Mouse (Mus musculus): ENCODE results near the gene Rai1.

The Rai1 gene

DNA sequence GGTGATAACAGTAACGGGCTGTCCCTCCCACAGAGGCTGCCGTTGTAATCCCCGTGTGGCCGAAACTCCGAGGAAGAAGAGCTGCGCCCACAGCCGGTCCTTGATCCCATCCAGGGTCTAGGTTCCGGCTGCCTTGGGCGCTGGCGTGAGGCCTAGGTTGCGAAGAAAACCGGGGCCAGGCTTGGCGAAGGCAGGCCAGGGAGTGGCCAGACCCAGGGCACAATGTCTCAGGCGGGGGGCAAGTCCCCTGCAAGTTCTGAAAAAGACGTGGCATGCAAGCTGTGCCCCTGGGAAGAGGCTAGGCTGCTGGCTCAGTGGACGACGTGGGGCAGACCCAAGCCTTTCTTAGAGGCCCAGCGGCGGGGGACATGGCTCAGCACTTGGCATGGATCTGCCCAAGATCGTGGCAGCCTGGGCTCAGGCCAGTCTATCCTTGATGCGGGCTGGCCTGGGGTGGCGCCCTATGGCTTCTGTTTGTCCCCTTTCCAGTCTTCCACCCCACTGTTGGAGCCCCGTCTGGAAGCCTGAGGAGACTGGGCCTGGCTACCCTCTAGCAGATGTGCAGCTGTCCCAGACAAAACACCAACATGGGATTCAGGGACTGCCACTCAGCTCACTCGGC is 93.3 kb downstream of the Rai1 start:
- no peak for DNase-seq

DNA sequence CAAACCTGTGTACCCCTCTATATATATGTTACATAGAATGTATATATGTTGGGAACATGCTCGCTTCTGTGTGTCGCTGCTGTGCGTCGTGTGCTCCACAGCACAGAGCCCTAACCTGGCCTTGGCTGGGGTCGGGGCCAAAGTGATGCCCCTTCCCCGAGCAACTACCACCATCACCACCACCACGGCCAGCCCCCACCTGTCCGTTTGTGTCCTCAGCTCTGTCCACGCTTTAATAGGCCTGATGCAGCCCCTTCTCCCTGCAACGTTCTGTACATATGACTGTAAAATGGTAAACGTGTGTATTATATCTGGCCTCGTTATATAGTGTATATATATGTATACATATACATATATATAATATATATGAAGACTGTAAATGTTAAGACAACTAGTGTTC is 93.8 kb downstream of the Rai1 start:
- DNase-seq: no peak

DNA sequence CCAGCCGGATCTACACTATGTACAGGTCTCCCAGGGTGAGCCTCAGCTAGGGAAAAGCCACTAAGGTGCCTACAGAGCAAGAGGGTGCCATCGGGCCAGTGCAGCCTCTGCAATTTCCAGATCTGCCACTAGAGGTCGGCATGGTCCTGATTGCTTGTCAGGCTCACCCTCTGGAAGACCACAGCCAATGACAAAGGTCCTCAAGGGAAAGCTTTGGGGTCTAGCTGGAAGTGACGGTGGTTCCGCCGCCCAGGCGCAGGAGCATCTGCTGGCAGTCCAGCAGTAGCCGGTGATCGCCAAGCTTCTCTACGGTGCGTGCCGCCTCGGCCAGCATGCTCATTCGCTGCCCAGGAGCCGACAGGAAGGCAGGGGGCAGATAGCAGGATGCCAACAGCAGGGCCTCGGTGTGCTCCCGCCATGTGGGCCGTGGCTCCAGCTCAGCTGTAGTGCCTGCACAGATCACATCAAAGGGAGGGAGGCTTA is 94.9 kb downstream of the Rai1 start:
- DNase-seq: peak; percentile 90

DNA sequence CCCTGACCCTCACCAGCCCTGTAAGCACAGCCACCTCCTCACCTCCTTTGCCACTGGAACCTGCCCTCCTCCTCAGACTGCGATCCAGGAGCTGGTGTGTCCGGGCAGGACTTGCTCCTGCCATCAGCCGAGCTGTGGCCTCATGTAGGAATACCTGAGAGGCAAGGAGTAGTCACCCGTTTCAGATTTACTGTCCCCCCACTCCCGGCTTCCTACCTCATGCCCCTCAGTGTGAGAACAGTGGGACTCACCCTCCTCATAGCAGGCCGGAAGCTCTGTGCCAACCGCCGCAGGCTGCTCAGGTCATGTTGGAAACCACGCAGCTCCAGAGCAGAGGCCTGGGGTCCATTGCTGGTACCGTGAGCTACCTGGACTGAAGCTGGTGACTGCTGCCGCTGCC is 95.6 kb downstream of the Rai1 start:
- DNase-seq: no peak

DNA sequence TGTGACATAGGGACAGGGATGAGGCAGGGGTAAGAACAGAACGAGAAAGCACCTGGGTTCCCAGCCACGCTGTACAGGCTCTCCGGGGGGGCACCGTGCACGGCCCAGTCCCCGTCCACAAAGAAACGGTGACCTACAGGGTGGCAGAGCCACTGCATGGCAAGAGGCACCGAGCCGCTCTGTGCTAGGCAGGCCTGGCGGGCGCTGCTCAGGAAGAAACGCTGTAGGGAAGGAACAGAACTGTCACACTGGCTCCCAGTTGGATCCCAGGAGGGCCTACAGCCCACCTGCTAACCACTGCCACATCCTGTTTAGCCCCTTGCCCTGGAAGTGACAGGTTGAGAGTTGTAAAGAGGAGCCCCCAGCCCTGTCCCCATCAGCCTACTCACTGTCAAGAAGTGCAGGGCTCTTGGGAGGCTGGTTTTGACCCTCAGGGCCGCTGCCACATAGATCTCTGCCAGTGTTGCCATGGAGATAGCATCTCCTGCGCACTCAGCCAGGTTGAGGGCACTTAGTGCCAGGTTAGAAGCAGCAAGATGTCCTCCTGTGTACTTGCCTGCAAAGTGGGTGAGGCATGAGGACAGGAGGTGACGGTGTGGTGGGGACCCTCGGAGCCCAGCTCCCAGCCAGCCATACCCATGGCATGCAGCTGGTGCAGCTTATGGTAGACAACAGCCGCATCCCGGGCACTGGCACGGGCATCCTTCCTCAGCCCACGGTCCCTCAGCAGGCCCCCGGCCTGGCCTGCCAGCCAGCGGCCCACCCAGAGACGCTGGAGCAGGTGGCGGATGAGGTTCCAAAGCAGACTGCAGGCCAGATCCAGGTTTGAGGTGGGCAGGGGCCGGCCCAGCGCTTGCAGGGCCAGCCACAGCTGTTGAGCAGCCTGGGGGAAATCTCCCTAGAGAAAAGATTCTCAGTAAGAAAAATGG is 98.2 kb downstream of the Rai1 start:
- no peak for DNase-seq

DNA sequence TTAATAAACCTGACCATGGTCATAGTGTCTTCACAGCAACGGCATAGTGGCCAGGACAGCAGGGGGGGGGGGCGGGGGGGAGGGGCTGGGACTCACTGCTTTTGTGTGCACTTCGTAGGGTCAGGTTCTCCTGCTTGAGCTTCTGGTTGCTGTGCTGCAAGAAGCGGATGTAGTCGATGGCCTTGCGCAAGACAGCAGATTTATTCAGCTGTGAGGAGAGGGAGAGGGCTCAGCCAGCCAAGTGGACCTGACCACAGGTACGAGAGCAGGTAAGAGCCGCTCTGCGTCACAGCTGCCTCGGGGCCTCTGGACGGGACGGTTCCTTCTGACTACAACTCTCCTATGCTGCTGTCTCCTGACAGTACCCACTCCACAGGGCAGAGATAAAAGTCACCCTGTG is 100.2 kb downstream of the Rai1 start:
- no peak for DNase-seq

DNA sequence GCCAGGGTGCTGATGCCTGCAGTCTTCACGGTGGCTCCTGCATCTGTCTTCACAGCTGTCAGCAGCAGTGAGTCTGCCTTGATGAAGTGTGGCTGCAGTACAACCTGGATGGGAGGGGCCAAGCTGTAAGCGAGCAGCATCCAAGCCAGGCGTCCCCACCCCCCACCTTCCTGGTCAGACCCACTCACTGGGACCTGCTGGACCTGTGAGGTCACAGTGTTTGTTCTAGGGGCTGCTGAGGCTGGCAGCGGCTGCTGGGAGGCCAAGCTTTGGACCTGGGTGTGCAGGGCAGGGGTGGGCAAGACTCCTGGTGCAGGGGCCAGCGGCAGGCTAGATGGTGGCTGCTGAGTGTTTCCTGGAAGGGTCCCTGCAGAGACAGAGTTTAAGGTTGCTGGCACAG is 101.4 kb downstream of the Rai1 start:
- DNase-seq: no peak

DNA sequence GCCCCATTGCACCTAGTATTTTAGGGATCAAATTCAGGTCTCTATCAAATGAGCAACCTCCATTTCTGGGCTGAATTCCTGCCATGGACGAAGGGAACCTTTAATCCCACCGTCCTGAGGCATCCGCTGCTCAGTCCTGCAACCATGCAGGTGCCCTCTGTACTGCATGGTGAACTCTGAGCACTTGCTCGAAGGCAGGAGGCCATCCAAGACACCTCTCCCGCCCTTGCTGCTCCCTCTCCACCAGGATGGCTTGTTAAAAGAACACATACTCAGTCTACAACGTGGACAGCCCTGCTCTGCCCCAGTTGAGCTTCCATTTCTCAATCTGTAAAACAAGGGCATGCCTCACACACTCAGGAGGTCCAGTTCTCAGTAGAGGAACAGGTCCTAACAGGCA is 103.4 kb downstream of the Rai1 start:
- DNase-seq: no peak

DNA sequence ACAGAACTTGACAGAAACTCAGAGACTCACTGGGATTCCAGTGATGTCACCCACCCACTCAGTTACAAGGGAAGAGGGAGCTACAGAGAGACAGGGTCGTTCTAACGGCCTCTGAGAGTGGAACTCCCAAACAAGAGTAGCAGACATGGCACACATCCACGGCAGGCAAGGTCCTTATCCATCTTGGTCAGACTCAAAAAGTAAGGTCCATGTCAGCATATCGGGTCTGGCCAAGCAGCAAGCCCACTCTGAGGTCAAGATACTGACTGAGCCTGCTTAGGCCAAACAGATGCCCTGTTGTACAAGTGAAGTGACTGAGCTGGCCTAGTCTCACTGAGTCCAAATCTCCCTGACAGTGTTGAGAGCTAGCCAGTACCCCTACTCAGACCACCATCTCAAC is 103.9 kb downstream of the Rai1 start:
- DNase-seq: no peak

DNA sequence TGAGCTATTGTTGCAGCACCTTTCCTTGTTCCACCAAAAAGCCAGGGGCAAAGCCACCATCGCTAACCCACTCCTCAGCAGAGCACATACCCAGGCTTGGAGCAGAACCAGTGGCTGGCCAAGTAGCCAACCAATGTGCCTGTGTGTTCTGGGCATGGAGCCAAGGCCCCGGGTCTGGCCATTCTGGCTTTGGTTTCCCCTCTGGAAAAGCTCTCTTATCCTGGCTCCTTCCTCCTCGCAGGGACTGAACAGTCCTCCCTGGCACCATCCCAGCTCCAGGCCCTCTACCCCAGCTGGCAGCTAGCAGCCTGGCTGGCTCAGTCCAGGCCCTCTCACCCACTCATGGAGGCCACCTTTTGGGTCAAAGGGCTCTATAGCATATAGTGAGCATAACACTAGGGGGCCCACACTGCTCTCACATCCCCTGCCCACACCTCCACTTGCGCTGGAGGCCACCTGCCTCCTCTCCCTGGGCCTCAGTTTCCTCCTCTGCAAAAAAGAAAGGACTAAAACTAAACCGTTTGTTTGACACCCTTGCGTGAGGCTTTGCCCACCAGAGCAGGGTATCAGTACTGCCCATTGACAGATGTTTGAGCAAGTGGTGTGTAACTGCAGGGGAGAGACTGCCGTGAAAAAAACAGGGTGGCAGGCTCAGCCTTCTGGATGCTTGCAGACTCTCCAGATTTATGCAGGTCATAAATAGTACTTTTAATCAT is 104.6 kb downstream of the Rai1 start:
- DNase-seq: peak; percentile 46

DNA sequence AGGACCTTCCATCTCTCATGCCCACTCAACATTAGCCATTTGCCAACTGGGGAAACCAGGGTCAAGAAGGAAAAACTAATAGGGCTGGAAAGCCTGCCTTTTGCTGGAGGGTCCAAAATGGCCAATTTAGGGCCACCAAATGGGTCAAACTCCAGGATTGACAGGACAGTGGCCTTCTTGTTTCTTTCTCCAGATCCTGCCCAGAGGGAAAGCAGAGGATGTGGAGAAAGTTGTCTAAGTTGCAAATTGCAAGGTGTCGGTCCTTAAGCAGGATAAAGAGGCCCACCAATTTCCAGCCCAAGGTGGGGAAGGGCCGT is 105.1 kb downstream of the Rai1 start:
- DNase-seq: no peak

DNA sequence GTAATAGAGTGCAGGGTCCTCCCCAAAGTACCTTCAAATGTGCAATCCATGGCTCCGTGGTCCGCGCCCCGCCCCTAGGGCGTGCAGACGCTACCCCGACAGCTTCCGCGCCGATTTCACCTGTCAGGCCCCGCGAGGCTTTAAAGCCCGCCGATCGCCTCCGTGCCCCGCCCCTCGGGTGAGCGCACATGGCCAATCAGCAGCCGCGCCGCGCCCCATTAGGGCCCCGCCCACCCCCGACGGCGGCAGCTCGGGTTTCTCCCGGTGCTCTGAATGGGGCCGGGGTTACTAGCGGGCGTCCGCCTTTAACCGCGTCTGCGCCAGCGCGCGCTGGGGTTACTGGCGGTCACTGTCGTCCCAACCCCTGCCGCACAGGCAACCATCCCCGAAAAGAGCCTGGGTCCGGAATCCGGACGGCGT is 105.5 kb downstream of the Rai1 start:
- DNase-seq: peak; percentile 99

DNA sequence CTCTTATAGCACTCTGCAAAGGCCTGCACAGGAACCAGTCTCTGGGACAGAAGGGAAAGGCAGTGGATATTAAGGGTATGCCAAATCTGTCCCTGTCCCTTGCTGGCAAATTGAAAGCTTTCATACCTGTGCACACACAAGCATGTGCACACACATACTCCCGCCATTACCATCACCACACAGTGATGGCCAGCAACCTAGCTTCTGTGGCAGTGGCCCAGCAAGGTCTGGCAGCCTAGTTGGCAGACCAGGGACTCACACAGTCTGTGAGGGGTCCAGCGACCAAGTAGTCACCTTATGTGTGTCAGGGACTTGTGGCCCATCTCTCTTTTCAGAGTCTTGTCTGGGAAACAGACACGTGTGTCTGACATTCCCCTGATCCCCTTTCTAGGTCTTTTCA is 106.3 kb downstream of the Rai1 start:
- no peak for DNase-seq

DNA sequence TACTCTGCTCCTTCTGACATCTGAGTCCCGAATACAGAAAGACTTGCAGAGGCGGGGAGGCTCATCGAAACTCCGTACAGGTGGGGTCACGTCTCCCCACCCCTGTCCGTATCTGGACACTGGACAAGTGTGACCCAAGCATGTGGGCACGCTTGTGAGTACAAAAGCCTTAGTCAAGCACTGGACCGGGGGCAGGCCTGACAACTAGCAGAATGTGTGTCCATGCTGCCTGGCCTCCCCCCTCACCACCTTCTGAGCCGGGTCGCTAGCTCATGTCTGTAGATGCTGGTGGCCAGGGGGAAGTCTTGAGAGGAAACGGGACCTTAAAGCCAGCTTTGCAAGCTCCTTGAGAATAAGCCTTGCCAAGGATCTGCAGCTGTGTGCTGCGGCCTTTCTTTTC is 106.9 kb downstream of the Rai1 start:
- DNase-seq: no peak

DNA sequence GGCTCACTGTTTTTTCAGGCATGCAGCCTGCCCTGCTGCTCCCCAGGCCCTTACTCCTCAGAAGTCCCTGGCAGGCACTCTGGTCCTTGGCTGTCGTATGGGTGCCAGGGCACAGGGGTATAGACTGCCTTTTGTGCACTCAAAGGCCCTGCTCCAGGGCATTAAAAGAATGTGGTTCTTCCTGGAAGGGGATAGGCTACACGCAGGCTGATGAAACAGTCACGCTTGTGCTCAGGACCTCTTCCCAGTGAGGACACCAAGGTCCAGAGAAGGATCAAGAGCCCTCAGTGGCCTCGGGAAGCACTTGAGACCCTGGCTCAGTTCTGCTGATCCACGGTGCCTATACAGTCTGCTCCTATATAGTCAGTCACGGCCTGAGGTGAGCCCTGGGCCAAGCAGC is 108.5 kb downstream of the Rai1 start:
- no peak for DNase-seq

DNA sequence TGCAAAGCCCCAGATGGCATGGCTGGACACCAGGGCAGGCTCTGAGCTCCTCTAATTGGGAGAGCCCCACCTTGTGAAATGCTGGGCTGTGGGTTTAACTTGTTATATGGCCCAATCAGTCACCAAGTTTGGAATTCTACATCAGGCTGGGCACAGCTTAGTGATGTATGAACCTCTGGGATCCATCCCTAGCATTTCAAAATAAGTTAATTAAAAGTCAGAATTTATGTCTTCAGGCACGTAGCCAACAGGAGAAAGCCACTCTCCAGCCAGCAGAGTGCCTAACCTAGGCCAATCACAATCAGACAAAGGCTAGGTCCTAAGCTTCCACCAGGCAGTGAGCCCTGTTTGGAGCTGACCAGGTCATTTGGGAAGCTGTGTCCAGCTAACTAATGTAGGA is 111.9 kb downstream of the Rai1 start:
- DNase-seq: no peak

DNA sequence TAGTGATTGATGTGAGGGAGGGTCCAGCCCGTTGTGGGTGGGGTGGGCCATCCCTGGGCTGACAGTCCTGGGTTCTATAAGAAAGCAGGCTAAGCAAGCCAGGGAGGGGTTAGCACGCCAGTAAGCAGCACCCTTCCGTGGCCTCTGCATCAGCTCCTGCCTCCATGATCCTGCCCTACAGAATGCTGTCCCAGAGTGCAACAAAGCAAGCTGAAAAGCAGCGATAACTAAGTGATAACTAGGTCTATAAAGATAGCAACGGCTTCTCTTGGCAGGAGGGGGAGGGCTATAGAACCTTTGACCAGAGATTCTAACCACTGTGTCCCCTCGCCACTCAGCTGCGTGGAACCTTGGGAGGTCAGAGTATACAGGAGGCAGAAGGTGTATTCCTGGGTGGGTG is 112.7 kb downstream of the Rai1 start:
- peak; percentile 63 for DNase-seq

DNA sequence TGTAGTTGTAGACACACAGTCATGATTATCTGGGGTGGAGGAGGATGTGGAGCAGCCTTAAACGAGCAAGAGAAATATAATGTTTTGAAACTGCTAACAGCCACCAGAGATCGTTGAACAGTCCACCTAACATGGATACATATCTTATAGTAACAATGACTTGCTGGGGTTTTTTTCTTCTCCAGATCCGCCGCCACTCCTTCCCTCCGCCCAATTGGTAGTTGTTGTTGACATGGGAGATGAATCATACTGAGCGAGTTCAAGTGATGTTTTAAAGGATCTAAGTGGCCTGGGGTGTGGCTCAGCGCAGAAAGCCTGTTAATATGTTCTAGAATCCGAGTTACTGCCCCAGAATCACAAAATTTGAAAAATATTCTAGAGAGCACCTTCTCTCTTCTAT is 114.8 kb downstream of the Rai1 start:
- DNase-seq: peak; percentile 50

DNA sequence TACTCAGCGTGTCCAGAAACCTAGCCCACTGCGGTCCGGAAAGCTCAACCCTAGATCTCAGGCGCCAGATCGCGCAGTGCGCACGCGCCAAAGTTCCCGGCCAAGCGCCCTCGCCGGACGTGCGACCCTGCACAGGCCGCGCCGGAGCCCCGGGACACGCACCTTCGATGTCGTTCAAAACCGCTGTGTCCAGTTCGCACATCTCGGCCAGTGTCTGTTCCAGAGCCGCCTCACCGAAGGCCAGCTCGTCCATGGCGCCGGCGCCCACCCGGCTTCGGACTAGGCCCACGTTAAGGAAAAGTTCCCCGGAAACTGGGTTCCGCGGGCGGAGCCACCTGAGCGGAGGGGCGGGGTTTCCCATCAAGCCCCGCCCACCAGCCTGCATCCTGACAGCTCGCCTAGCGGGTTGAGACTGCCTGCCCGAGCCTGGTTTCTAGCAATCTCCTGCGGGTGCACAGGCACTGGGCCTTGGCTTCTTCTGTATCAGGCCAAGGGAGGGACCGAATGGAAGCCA is 115.5 kb downstream of the Rai1 start:
- peak; percentile 96 for DNase-seq

DNA sequence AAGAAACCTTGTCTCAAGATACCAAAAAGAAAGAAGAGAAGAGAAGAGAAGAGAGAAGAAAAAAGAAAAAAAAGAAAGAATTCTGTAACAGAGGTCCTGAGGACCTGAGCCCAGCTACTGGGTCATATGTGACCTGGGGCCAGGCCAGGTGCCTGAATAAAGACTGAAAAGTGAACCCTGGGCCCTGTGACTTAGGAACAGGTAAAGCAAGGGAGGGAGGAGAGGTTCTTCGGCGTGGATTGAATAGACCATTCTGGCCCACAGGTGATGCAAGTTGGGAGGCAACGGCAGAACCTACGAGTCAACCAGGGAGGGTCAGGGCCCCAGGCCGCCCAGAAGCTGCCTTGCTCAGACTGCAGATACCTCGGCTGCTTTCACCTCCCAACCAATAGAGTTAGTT is 116.6 kb downstream of the Rai1 start:
- DNase-seq: no peak

DNA sequence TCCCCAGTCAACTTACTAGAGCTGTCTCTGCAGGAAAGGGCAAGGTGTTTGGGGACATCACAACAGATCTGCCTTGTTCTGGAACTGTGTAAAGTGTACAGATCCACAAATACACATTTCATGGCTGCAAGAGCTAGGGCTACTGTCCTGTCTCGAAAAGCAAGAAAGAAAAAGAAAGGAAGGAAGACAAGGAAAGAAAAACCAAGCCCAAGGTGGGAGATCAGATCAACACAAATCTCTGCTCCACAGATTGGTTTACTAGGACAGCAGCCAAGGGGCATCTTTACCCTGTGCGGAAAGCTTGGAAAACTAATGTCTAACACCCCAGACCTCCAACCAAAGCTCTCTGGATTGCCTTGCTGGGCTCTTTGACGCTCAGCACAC is 117.3 kb downstream of the Rai1 start:
- DNase-seq: no peak

DNA sequence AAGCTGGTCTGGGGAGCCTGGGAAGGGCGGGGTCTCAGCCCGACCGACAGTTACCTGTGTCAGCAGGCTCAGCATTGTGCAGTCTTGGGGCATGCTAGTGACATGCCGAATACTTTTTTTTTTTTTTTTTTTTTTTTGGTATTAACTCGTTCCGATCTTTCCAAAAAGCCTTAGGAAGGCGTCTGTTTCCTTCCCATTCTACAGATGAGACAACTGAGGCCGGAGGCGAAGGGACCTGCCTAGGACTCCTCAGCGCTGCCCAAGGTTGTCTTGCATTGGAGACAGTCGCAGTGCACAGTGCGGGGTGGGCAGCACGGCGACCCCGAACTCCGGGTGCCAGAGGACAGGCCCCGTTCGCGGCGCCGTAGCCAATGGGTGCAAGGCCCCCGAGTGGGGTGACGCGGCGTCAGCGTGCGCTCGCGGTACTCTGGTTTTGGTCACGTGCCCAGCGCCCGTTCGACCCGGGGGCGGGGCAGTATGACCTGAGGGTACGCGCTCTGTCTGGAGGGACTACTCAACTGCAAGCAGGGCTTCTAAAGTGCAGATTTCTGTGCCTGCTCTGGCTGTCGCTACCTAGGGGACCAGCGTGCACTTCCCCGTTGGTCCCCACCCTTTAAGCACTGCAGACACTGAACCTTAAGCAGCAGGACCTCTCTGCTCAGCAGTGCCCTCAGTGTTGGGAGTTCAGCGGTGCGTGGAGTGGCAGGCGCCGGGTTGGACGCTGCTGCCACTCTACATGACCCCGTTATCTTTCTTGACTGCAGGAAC is 117.8 kb downstream of the Rai1 start, which contains the start of gene Srebf1:
Srebf1 (minus strand) TSS at position 113 of the 768 bp plus-strand sequence.
- peak; percentile 88 for DNase-seq

DNA sequence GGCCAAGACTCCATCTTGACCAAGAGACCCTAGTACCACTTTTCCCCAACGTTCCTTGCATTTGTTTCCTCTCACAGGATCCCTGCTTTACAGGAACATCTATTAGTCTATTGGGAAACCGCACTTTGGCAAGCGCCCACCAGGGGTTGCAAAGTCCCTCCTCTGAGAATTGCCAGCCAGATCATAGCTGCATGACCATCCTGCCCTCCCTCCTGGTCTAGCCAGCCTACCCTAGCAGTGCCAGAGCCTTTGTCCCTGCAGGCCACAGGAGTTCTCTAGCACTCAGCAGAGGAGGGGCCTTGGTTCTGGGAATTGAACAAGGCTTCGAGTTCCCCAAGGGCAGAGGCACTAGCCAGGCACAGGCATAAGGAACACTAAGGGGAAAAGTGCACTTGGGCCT is 119.9 kb downstream of the Rai1 start:
- DNase-seq: no peak
